Mouse (Mus musculus): Measurements from ENCODE around the gene Lhcgr. TPM values are rescaled to one million over a fixed set of nuclear protein-coding genes. Genes with fewer than 3 reads are reported as not detected.
"Not testable (repeated sequence)": the region's sequence is repeated elsewhere in the genome, so short reads cannot be mapped to it uniquely, and the experiment has no call there.

Gene Lhcgr
- not detected for polyA plus RNA-seq (2017; shearing (Covaris generic))

DNA sequence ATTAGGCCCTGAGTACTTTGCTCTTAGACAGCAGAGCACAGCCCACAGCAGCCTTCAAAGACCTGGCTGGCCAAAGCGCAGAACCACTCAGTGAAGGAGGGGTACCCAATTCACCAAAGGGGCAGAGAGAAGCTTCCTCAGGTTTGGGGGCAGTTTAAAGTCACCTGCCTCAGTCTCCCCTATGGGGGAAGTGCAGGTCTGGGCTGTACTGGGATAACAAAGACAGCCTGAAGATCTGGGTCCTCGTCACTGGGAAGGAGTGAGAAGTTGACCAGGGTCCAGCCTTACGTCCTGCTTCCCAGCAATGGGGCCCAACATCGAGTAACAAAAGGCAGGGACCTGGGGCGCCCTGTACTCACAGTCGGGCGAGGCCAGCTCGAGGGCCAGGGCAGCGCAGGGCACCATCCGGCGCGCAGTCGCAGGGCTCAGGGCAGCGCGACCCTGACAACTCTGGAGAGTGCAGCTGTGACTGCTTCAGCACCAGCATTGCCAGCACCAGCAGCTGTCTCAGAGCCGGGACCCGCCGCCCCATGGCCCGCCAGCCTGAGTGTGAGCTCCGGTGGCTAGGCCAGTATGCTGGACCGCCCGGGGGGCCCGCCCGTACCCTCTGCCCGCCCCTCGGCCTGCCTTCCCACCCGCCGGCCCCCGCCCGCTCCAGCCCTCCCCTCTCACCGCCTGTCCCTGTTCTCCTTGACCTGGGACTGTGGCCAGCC lies at the start of gene Lhcgr:
TSS of gene Lhcgr (minus strand) at position 551 of the 713 bp plus-strand sequence.
- no peak for ATAC-seq

DNA sequence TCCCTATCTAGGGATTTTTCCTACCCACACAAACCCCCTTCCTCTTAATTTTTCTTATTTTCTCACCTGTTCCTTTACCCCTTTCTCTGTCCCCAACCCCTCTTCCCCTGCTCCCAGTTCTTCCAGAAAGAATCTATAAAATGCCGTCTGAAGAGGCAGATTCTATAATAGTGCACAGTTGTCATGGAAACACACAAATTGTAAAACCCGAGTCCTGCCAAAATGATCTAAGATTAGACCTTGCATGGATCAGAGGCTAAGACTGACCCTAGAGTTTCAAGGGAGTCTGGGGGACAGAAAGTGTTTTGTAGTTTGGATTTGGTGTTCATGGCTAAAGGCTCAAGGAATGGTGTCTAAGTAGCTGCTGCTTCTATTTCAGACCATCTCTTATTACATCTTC lies 25.8 kb upstream of the Lhcgr start:
- ATAC-seq = no peak

DNA sequence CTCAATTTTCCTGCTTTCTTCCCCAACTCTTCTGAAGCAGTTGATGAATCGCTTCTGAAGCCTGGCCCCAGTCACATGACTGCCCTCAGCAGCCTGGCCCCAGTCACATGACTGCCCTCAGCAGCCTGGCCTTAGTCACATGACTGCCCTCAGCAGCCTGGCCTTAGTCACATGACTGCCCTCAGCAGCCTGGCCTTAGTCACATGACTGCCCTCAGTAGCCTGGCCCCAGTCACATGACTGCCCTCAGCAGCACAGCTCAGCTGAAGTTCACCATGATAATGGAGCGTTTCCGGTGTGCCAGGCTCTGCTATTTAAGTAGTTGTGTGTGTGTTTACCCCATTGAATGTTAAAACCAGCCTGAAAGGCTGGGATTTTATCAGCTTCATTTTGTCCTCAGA lies 21.2 kb upstream of the Lhcgr start:
- ATAC-seq = not testable (repeated sequence)

DNA sequence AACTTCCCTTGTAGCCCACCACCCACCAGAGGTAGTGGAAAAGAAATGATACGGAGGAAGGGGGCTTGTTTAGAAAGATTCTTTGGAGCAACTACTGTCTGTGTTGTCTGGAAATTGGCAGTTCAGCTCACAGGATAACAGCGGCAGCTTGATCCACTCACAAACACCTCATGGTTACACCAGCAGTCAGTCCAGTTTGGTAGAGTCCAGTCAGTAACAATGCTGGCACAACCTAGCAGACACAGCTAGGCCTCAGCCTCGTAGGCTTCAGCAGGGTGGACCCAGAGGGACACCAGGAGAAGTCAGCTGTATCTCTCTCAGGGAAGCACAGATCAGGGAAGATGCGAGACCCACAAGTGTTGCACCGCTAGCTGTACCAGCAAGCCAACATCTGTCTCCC lies 19.0 kb upstream of the Lhcgr start:
- ATAC-seq = no peak

DNA sequence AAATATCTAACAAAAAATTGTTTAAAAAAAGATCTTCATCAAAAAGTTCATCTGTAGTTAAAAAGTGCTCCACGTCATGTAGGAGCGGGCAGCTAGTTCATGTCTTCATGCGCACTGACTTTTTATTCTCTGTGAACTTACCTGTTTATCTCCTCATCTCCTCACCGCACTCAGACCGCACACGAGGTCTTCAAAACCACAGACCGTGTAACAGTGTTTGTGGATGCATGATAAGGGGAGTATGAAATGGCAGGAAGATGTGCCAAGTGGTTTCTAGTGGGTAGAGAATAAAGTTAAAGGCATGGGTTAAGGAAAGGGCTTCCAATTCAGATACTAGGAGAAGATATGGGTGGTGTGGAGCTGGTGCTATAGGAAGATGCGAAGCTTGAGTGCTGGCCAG lies 14.6 kb upstream of the Lhcgr start:
- ATAC-seq = no peak

DNA sequence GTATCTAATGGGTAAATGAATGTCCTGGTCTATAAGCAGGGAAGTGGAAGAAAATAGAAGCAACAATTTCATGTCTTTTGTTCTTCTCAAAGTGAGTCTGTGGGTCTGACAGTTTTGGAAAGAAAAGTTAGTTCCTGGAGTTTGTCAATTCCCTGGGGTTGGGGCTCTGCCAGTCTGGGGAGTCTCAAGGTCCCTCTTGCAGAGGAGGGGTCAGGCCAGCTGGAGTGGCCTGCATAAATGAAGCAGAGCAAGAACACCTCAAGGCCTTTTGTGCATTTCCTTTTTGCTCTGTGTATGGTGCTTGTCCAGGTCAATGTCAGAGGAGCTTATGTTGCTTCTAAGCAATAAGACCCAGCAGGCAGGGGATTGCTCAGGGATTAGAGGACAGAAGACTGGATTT lies 11.7 kb upstream of the Lhcgr start:
- ATAC-seq = no peak

DNA sequence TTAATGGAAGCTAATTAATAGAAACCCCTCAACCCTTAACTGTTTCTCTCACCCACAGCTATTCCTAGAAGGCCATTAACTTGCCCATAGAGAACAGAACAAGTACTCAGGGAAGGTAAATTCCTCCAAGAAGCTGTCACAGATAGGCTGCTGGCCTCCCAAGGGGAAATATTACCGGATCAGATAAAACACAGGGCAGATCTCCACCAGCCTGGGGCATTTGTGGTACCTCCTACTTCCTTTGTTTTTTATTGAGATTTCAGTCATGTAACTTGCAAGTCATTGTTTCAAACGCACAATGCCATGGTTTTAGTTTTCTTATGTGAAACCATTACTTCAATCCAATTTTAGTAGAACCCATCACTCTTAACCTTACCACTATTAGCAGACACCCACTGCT lies 1.1 kb downstream of the Lhcgr start:
- ATAC-seq = no peak

DNA sequence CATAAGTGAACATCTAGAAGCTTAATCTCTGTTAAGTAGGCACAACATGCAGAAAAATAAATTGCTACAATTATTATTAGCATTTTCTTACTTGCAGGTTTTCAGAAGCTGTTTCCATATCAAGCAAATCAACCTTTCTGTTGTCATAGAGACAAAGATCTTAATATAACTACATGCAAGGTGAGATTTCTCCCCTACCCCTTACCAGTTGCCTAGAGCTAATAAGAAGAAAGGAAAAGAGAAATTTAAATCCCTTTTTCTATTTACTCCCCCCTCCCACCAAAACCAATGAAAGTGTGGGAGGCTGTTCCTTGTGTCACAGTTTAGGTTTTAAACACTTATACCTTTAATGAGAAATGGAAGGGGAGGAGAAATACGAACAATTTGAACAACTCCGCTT lies 3.4 kb downstream of the Lhcgr start:
- ATAC-seq = no peak

DNA sequence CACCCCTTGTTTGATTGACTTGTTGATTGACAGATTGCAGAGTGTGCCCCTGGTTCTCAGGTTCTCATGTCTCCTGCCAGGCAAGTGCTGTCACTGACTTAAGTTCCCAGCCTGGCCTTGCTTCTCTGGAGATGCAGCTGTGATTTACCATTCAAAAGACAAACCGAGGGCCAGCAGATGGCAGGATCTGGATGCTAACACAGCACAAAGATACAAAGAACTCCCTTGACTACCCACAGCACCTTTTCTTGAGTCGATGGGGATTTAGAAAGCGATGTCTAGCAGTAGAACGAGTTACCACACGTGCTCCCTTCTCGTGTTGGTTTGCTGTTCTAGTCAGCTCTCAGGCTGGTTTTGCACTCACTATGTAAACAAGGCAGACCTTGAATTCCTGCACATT lies 4.9 kb downstream of the Lhcgr start:
- no peak for ATAC-seq

DNA sequence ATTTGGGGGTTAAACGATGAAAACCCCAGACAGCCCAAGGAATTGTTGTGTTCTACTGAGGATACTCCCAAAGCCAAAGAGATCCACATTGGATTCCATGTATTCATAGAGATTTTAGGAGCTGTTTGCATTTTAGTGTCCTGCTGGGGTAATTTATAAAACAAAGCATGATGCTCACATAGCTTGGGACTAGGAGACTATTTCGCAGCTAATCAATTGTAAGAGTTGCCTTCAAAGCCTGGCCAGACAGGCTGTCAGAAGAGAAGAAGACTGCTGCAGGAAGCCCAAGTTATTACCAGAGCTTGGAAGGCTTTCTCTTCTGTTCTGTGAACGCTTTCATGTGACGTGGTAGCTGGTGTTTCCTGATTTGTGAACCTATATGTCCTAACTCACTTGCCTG lies 5.4 kb downstream of the Lhcgr start:
- ATAC-seq = no peak

DNA sequence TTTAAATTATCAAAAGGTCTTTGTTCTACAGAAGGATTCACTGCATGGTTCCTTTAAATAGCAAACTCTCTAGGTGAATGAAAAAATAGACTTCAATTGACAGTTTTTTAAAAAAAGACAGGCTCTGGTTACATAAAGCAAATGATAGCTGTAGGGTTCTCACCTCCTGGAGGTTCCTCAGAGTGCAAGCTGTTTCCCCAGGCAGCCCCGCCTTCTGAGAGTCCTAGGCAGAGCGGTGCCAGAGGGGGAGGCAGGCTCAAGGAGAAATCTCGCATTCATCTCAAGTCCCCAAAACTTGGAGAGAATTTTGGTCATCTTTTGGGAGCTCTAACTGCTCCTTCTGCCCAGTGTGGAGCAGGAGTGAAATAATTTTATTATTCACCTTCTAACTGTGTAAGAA lies 12.6 kb downstream of the Lhcgr start:
- ATAC-seq = no peak

DNA sequence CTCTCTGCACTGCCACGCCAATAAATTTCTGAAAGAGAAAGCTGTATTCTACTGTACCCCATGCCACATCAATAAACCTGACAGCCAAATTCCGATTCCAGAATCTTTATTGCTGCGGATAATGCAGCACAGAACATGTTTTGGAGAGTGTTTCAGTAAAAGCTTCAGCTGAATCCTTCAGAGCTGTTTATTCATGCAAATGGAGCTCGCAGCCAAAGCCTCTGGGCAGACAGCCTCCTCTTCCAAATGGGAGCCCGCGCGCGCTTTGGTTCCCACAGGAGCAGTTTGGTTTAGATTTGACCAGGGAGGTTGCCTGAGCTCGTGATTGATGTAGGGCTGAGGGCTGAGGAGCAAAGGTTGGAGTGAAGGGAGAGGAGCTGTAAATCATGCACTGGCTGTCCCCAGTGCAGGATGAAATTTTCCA lies 17.7 kb downstream of the Lhcgr start:
- no peak for ATAC-seq

DNA sequence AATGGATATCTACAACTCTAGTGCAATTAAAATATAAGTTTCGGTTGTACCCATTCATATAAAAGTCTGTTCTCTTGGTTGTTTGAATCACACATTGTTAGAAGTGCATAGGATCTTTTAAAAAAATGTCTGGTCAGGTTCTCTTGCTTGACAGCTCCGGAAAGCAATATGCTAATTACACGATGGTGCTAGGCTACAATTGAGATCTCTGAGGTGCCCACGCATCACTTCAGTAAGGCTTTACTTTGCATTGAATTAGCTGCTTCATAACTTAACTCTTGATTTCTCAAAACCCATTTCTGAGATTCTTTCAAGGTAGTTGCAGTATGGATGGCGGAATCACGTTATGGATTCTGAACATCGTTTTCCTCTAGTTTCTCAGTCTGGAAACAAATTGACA lies 21.7 kb downstream of the Lhcgr start:
- no peak for ATAC-seq

DNA sequence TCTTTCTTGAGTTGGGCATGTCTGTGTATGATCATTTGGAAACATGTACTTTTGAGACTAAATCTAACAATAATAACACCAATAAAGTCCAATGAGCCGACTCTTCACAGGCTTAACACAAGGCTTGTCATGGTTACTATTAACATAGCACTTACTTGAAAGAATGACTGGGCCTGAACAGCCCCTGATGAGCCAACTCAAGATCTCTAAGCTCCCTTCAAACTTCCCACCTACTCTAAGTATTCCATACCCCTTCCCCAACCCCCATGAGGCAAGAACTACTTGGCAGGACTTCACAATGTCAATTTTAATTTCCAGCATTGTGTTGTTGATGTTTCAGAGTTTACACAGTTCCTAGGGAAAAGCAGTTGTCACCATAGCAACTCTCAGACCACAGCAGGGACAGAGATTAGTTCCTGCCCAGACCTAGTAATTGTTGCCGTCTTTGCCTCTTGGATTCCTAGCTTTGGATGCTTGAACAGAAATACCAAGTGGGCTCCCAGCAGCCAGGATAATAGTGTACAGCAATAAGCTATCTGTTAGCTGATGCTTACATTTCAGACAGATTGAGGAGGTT lies 22.4 kb downstream of the Lhcgr start:
- ATAC-seq = no peak

DNA sequence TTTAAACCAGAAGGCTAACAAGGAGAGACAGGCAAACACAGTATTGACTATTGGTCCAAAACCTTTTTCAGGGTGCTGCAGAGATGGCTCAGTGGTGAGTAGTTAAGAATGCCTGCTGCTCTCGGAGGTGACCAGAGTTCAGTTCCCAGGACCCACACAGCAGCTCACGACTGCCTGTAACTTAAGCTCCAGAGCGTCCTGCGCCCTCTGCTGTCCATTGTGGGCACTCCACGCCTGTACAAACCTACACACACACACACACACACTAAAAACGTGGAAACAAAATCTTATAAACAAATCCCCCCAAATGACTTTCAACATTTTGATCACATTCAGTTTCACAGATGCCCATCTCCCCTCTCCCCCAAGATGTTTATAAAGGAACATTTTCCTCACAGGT lies 24.9 kb downstream of the Lhcgr start:
- no peak for ATAC-seq

DNA sequence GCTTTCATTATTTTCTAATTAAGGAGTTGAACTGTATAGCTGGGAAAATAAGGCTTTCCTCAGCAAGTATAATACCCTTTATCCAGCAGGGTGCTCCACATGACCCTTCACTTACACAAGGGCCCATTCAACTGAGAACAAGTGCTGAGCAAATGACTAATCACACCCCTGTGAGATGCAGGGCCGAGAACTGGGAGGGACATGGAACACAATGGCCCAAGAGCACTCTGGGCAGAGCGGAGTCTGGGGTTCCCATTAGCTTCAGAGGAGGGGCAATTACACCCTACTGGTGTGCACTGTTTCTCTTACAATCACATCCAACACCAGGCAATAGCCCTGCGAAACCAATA lies 27.7 kb downstream of the Lhcgr start:
- ATAC-seq = no peak

DNA sequence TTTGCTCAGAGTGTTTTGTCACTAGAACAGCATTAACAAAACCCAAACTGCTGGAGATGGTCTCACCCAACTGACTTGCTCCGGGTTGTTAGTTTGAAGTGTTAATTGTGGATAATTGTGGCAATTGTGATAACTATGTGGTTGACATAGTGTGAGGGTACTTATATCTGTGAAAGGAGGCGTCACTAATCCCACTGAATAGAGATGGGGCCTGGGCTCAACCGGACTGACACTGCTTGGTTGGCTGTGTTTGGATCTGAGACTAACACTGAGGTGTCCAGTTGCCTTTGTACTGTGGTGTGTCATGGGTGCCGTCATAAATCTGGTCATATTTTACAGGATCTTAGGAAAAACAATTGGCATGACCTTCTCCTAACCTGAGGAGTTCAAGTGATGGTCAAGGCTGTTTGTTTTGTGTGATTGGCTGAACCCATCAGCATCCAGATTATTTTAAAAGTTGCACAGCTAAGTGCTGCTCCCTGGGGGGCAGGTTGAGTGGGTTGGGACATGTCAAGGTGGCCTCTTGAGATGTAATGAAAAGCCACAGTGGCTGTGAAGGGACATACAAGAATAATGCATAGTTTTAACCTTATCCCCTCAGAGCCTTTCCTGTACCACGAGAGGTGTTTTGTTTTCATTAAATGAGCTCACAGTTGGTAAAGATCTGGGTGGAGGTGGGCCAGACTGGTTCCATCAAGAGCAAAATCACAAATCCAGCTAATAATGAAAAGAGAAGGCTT lies 28.2 kb downstream of the Lhcgr start:
- ATAC-seq = no peak

DNA sequence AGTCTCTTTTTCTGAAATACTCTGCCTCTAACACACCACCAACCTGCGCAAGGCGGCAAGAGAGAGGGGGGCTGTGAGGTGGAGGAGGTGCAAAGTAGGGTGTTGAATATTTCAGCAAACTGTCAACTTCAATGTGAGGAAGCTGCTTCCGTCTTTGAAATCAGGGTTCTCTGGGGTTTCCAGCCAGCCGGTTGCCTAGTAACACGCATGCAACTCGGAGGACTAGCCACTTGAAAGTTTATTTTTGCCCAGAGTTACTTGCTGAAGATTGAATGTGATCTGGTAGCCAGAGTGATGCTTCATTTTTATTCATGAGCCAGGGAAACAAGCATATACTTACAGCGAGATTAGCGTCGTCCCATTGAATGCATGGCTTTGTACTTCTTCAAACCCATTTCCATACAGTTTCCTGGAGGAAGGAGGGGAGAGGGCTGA lies 33.8 kb downstream of the Lhcgr start:
- ATAC-seq = peak; percentile 49

DNA sequence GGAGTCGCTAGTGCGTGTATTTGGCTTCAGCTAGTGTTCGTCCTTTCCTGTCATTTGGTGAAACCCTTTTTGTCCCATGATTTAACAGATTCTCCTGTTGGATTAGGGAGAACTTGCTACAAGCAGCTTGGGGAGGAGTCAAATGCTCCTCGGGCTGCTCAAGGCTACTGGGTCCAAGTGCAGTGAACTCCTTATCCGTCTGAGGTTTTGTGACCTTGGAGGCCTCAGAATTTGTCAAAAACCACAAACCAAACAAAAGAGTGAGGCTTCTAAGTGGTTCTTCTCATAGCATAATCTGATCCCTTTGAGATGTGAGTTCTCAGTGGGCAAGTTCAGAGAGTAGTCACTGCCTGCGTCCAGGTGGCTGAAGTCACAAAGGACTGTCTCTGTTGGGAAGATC lies 36.0 kb downstream of the Lhcgr start:
- no peak for ATAC-seq

DNA sequence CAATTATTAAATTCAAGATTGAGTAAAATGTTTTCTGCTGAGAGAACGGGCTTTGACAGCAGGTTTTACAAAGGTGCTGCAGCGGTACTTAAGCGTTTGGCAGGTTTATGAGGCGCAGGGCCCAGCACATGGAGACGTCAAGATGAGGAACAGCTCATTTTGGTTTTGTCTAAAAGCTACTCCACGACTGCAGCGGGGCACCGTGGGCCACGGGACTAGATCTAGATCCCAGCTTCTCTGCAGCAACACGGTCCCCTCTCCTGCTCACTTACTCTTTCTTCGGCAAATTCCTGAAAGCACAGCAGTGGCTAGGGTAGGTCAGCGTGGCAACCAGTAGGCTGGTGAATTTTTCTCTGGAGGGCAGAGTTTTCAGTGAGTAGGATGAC lies 38.3 kb downstream of the Lhcgr start:
- no peak for ATAC-seq

DNA sequence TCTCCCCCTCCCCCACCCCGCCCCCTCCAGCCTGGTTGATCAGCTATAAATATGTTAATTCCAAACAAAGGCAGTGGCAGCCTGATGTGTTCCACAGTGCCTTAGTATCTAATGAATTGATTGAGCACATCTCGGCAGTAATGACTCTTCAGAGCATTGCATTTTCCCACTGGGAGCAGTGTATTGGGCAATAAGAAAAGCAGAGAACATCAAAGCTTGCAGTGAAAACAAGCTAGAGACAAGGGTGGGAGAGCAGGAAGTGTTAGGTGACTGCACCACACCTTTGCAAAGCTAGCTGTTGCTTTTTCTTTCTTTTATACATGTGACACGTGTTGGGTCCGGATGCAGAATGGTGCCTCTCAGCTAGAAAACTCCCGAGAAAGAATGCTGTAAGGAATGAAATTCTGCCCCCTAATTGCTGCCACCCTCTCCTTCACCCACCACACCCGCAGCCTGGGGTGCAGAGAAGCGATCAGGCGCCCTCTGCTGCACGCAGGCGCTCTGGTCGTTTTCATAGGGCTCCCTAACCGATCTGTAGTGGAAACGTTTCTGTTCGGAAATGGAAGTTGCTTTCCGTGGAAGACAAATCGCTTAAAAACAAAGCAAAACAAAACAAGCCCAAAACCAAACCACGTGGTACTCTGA lies 38.8 kb downstream of the Lhcgr start:
- ATAC-seq = peak; percentile 80

DNA sequence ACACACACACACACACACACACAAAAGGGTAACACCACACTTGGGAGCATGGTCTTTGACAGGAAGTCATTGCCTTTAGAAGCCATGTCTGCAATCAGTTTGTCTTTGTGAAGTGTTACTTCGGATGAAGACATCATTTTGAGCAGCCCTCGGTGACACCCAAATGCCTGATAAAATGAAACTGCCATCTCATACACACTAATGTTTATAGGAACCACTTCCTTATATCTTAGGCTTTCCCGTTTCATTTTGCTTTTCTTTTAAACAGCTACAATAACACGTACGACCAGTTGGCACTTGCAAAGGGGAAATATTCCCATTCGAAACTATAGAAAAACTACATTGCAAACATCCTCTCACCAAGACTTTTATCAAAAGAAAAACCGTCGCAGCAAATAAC lies 42.1 kb downstream of the Lhcgr start:
- no peak for ATAC-seq

DNA sequence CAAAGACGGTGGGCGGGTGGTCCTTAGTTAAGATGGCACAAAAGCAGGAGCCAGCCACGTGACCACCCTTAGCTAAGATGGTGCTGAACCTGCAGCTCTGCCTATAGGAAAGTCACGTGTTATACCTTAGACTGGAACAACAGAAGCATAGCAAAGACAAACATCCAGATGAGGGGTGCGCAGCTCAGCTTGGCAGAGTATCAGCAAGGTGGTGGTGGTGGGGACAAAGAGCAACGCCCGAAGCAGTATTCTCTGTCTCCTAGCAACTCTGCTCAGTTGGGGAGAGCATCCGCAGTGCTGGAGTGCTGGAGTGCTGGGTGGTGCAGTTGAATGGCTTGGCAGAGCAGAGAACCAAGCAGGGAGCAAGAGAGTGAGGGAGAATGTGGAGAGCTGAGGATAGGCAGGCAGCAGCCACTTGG lies 85.5 kb downstream of the Lhcgr start:
- no peak for ATAC-seq

DNA sequence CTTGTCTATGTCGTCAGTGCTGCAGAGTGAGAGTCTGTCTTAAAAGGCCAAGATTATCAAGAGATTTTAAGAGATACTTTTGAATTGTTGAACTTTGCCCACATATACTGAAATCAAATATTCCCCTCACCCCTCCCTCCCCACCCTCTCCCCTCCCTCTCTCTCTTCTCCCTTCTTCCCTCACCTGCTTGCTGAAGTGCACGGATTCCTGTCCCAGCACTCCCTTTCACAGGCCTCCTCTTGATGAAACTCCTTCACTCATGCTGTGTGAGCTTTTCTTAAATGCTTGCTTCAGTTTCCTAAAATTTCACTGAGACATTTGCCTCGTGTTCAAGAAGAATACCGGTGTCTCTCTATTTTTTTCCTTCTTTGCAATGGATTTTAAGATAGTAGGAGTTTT lies 88.7 kb downstream of the Lhcgr start:
- no peak for ATAC-seq

Measured in inflammation-experienced regulatory T-cells, adult 6 months (primary cell).